Mouse (Mus musculus) cerebellum, adult 2 months (tissue): ENCODE data around the gene Tmem184b. TPM values are rescaled to one million over a fixed set of nuclear protein-coding genes. Genes with fewer than 3 reads are reported as not detected.

ENCODE experiments used
- DNase-seq, 2 experiments: peaks; one replicate each; pipeline ENCODE4 v3.0.0; 2021
- H3K27ac ChIP-seq: fragments of 200-500 bp; 2 replicates; pipeline ENCODE4 v1.5.1; 2012; ENCODE audit warnings: low read length, control low read depth, inconsistent platforms; ENCODE audit not compliant: insufficient read depth
- H3K27me3 ChIP-seq: fragments of 200-500 bp; 2 replicates; pipeline ENCODE4 v1.6.1; 2012; ENCODE audit warnings: inconsistent platforms, mild to moderate bottlenecking, low read length, moderate library complexity; ENCODE audit not compliant: control insufficient read depth, insufficient read depth
- H3K4me1 ChIP-seq: fragments of 200-500 bp; 2 replicates; pipeline ENCODE4 v1.6.1; 2011; ENCODE audit warnings: low read length; ENCODE audit not compliant: control insufficient read depth, insufficient read depth
- H3K4me3 ChIP-seq: fragments of 200-500 bp; replicated peaks from 2 replicates; pipeline ENCODE3; 2011; ENCODE audit warnings: mild to moderate bottlenecking, low read depth, low read length, control low read depth; ENCODE audit not compliant: insufficient read depth
- CTCF ChIP-seq: fragments of 200-500 bp; IDR thresholded peaks from 2 replicates; pipeline ENCODE4 v1.5.1; 2011; ENCODE audit warnings: low read depth, mild to moderate bottlenecking, control low read depth, low read length, moderate library complexity, borderline replicate concordance; ENCODE audit not compliant: insufficient read depth
- POLR2A ChIP-seq: fragments of 200-500 bp; IDR thresholded peaks from 2 replicates; pipeline ENCODE4 v1.6.1; 2011; ENCODE audit warnings: low read length, control low read depth, borderline replicate concordance; ENCODE audit not compliant: insufficient read depth
- WGBS: fragments of 180-500 bp; shearing (Covaris S2); methylation state at CpG from one replicate; pipeline ENCODE4 v1.1.7; 2018; 5-methylcytosine and 5-hydroxymethylcytosine counted together
- polyA plus RNA-seq: library from polyadenylated mRNA; depleted of rRNA; stranded (reverse); fragments of >200 nt; gene quantifications from 2 replicates; pipeline ENCODE4 v1.2.3, GENCODE M21; 2012

Tmem184b gene
- polyA plus RNA-seq, 1 experiment: 88.5 TPM

GRCm38 (mm10) chr15:79378608-79379007 is 24.8 kb downstream of the Tmem184b start:
- no peak for DNase-seq

GRCm38 (mm10) chr15:79377681-79378080 is 25.7 kb downstream of the Tmem184b start:
- no peaks in the 10 kb centered on the region for H3K27me3 ChIP-seq
- TF ChIP-seq POLR2A (no peak), CTCF (peak; percentile 17; the same call in 1 of the 2 replicates)
- 54% methylated on average over 6 of the region's 6 CpGs for WGBS
- DNase-seq: peak; percentile 22 to 34
- peak overlapping the region; percentile 10; the same call in 1 of the 2 replicates for H3K27ac ChIP-seq
- H3K4me3 ChIP-seq: no peak overlapping the region
- H3K4me1 ChIP-seq: peaks cover 13% of the 10 kb centered on the region

More at GRCm38 (mm10) chr15:79378608-79379007, 24.8 kb downstream of the Tmem184b start:
- WGBS: 92% methylated on average over 10 of the region's 10 CpGs
- Histone ChIP-seq H3K4me3 (no peak overlapping the region), H3K4me1 (peaks cover 13% of the 10 kb centered on the region), H3K27me3 (no peaks in the 10 kb centered on the region), H3K27ac (no peak overlapping the region)
- TF ChIP-seq POLR2A (no peak), CTCF (no peak)

GRCm38 (mm10) chr15:79374760-79375159 is 28.6 kb downstream of the Tmem184b start:
- H3K4me3 ChIP-seq: no peak overlapping the region
- TF ChIP-seq POLR2A (no peak), CTCF (no peak)
- no peak for DNase-seq
- 66% methylated on average over 3 of the region's 3 CpGs for WGBS
- H3K27me3 ChIP-seq: no peaks in the 10 kb centered on the region
- H3K27ac ChIP-seq: no peak overlapping the region
- no peaks in the 10 kb centered on the region for H3K4me1 ChIP-seq

GRCm38 (mm10) chr15:79370281-79370843 is 33.0 kb downstream of the Tmem184b start:
- no peak for DNase-seq
- 65% methylated on average over 7 of the region's 7 CpGs for WGBS

GRCm38 (mm10) chr15:79369452-79370280 is 33.7 kb downstream of the Tmem184b start:
- 61% methylated on average over 15 of the region's 15 CpGs for WGBS
- TF ChIP-seq CTCF (no peak), POLR2A (no peak)
- no peaks in the 10 kb centered on the region for H3K27me3 ChIP-seq
- H3K4me1 ChIP-seq: no peaks in the 10 kb centered on the region
- DNase-seq: no peak
- no peak overlapping the region for H3K27ac ChIP-seq
- H3K4me3 ChIP-seq: no peak overlapping the region

More at GRCm38 (mm10) chr15:79370281-79370843, 33.0 kb downstream of the Tmem184b start:
- H3K27ac ChIP-seq: no peak overlapping the region
- no peak overlapping the region for H3K4me3 ChIP-seq
- H3K4me1 ChIP-seq: no peaks in the 10 kb centered on the region
- H3K27me3 ChIP-seq: no peaks in the 10 kb centered on the region
- TF ChIP-seq CTCF (no peak), POLR2A (no peak)

GRCm38 (mm10) chr15:79368861-79369440 is 34.4 kb downstream of the Tmem184b start:
- no peak overlapping the region for H3K27ac ChIP-seq
- 83% methylated on average over 8 of the region's 8 CpGs for WGBS
- DNase-seq: no peak
- no peaks in the 10 kb centered on the region for H3K4me1 ChIP-seq
- no peaks in the 10 kb centered on the region for H3K27me3 ChIP-seq
- TF ChIP-seq POLR2A: no peak
- no peak for TF ChIP-seq CTCF
- H3K4me3 ChIP-seq: no peak overlapping the region

- no peak for DNase-seq
- Histone ChIP-seq H3K27ac (no peak overlapping the region), H3K4me1 (no peaks in the 10 kb centered on the region), H3K4me3 (no peak overlapping the region), H3K27me3 (no peaks in the 10 kb centered on the region)
- no peak for TF ChIP-seq CTCF
- no peak for TF ChIP-seq POLR2A
- WGBS: 56% methylated on average over 14 of the region's 14 CpGs
Measured at GRCm38 (mm10) chr15:79368313-79368811, 35.0 kb downstream of the Tmem184b start.

GRCm38 (mm10) chr15:79366402-79366801 is 37.0 kb downstream of the Tmem184b start:
- WGBS: 92% methylated on average over 5 of the region's 5 CpGs
- H3K27me3 ChIP-seq: no peaks in the 10 kb centered on the region
- TF ChIP-seq CTCF: no peak
- no peak for DNase-seq
- H3K4me3 ChIP-seq: no peak overlapping the region
- H3K27ac ChIP-seq: no peak overlapping the region
- H3K4me1 ChIP-seq: no peaks in the 10 kb centered on the region
